Mouse (Mus musculus) erythroblast, embryonic 14.5 days (primary cell): ENCODE data around the gene Becn1. TPM values are rescaled to one million over a fixed set of nuclear protein-coding genes. Genes with fewer than 3 reads are reported as not detected.
A peak's percentile ranks its signal among the peaks of the same experiment; 100 is the strongest.

Experiments used
- H3K27me3 ChIP-seq: 2 replicates; pipeline ENCODE4 v1.6.1; 2012; ENCODE audit warnings: inconsistent platforms; ENCODE audit not compliant: control insufficient read depth
- H3K36me3 ChIP-seq: 2 replicates; pipeline ENCODE4 v1.6.1; 2012; ENCODE audit warnings: mild to moderate bottlenecking, inconsistent platforms; ENCODE audit not compliant: control insufficient read depth
- H3K4me1 ChIP-seq: 2 replicates; pipeline ENCODE4 v1.6.1; 2012; ENCODE audit warnings: inconsistent platforms; ENCODE audit not compliant: control insufficient read depth
- H3K4me3 ChIP-seq: replicated peaks from 2 replicates; pipeline ENCODE3; 2012; ENCODE audit warnings: moderate library complexity, mild to moderate bottlenecking, inconsistent platforms
- H3K9me3 ChIP-seq: 2 replicates; pipeline ENCODE4 v1.6.1; 2012; ENCODE audit warnings: low read length, inconsistent platforms, mixed read lengths; ENCODE audit not compliant: control insufficient read depth
- GATA1 ChIP-seq: IDR thresholded peaks from 2 replicates; pipeline ENCODE4 v1.6.1; 2012; ENCODE audit warnings: low read length, inconsistent platforms, mixed read lengths
- TAL1 ChIP-seq: IDR thresholded peaks from 3 replicates; pipeline ENCODE4 v1.6.1; 2012; ENCODE audit warnings: low read length, inconsistent platforms, mixed read lengths
- polyA plus RNA-seq: library from polyadenylated mRNA; stranded (reverse); fragments of >175 nt; gene quantifications from 2 replicates; pipeline ENCODE4 v1.2.3, GENCODE M21; 2012

Becn1 gene
- polyA plus RNA-seq, 1 experiment: 19.6 TPM

DNA sequence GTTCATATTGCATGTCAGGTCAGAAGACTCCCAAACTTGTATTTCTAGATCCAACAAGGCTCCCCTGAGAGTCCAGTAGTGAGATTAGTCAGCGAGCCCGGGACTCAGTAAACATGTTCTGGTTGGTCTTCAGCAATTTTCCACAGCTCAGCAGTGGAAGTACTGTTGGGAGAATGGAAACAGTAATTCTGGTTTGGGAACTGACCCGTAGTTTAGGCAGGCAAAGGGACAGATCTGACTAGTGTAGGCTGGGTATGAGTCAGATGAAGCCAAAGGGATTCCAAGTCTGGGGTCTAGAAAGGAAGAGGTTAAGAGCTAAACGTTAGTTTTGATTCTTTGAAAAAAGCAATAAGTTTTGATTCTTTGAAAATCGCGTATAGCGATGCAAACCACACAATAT is 49.1 kb downstream of the Becn1 start:
- Histone ChIP-seq H3K4me1 (peaks cover 53% of the 10 kb centered on the region), H3K36me3 (peaks cover 23% of the 10 kb centered on the region), H3K27me3 (peaks cover 15% of the 10 kb centered on the region), H3K4me3 (peak overlapping the region; percentile 70), H3K9me3 (no peaks in the 10 kb centered on the region)
- TF ChIP-seq TAL1: no peak
- no peak for TF ChIP-seq GATA1

DNA sequence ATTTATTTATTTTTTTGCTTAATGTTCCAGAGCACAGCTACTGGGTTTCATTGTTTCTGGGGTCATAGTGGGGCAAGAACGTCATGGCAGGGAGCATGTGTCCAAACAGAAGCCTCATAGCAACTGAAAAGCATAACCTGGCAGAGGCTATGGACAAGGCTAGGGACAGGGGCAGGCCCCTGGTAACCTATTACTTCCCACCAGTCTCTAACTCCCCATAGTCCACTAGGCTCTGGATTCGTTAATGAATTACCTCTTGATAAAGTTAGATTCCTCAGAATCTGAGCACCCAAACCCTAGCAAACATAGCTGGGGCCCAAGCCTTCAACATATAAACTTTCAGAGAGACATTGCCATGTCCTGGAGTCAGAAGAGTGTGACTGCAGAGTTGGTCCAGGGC is 51.1 kb downstream of the Becn1 start:
- H3K27me3 ChIP-seq: peaks cover 34% of the 10 kb centered on the region
- H3K36me3 ChIP-seq: peaks cover 6% of the 10 kb centered on the region
- TF ChIP-seq TAL1: no peak
- no peak for TF ChIP-seq GATA1
- no peak overlapping the region for H3K4me3 ChIP-seq
- peaks cover 10% of the 10 kb centered on the region; the same call in 1 of the 2 replicates for H3K9me3 ChIP-seq
- H3K4me1 ChIP-seq: peaks cover 46% of the 10 kb centered on the region

DNA sequence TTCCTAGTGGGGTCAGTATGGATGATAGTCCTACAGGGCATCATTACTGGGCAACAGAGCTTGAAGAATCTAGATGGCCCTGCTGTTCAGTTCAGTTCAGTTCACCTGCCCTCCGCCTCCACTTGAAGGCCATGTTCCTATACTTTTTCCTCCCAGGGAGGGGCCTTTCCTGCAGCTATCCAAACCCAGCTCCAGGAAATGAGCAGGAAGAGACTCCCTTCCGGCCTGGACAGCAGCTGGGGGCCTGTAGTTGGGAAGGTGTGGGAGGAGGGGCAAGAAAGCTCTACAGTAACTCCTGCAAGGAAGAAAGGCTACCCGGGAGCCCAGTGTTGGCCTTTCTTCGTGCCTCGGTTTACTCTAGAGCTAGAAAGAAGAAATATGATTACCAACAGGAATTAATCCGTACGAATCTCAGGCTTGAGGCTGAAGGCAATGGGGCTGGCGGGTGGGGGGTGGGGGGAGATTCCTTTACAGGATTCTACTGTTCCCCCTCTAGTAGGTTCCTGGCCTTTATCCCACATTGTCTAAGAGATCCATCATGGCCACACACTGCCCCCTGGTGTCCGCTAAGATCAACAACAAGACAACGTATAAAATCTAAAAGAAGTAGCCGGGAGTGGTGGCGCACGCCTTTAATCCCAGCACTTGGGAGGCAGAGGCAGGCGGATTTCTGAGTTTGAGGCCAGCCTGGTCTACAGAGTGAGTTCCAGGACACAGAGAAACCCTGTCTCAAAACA is 53.7 kb downstream of the Becn1 start:
- Histone ChIP-seq H3K4me1 (peaks cover 31% of the 10 kb centered on the region), H3K36me3 (no peaks in the 10 kb centered on the region)

DNA sequence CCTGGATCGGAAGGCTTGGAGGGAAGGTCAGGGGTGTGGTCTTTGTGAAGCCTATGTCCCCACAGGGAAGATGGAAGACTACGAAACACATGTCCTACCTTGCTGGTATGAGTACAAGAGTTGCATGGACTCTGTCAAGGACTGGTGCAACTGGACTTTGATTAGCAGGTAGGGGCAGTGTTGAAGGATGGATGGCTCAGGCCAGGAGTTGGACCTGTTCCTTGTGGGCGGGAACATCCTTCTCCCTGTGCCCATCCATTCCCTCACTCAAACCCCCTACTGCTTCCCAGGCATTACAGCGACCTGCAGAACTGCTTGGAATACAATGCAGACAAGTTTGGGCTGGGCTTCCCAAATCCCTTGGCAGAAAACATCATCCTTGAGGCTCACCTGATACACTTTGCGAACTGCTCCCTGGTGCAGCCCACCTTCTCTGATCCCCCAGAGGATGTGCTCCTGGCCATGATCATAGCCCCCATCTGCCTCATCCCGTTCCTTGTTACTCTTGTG is 54.5 kb downstream of the Becn1 start:
- peaks cover 24% of the 10 kb centered on the region for H3K4me1 ChIP-seq
- H3K27me3 ChIP-seq: peaks cover 68% of the 10 kb centered on the region
- no peak overlapping the region for H3K4me3 ChIP-seq
- no peak for TF ChIP-seq GATA1
- no peak for TF ChIP-seq TAL1
- H3K36me3 ChIP-seq: no peaks in the 10 kb centered on the region
- peaks cover 12% of the 10 kb centered on the region; the same call in 1 of the 2 replicates for H3K9me3 ChIP-seq

More for the DNA sequence above, 53.7 kb downstream of the Becn1 start:
- Histone ChIP-seq H3K9me3 (peaks cover 12% of the 10 kb centered on the region; the same call in 1 of the 2 replicates), H3K4me3 (no peak overlapping the region), H3K27me3 (peaks cover 60% of the 10 kb centered on the region)
- TF ChIP-seq GATA1 (no peak), TAL1 (no peak)

DNA sequence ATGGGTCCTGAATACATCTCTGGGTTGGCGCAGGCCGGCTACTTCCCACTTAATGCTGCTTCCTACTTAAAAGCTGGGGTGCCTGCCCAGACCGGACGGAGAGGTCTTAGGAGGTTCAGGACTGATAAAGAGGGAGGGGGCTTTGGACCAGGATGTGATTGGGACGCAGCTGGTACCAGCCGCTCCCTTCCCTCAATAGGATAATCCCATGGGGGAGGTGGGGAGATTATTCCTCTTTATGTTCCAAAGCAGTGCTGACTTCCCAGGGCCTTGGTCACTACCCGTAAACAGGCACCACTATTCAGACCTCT is 55.4 kb downstream of the Becn1 start:
- TF ChIP-seq TAL1 (no peak), GATA1 (no peak)
- Histone ChIP-seq H3K4me1 (peaks cover 20% of the 10 kb centered on the region), H3K27me3 (peaks cover 77% of the 10 kb centered on the region), H3K36me3 (no peaks in the 10 kb centered on the region), H3K4me3 (peak overlapping the region; percentile 36), H3K9me3 (peaks cover 12% of the 10 kb centered on the region; the same call in 1 of the 2 replicates)

DNA sequence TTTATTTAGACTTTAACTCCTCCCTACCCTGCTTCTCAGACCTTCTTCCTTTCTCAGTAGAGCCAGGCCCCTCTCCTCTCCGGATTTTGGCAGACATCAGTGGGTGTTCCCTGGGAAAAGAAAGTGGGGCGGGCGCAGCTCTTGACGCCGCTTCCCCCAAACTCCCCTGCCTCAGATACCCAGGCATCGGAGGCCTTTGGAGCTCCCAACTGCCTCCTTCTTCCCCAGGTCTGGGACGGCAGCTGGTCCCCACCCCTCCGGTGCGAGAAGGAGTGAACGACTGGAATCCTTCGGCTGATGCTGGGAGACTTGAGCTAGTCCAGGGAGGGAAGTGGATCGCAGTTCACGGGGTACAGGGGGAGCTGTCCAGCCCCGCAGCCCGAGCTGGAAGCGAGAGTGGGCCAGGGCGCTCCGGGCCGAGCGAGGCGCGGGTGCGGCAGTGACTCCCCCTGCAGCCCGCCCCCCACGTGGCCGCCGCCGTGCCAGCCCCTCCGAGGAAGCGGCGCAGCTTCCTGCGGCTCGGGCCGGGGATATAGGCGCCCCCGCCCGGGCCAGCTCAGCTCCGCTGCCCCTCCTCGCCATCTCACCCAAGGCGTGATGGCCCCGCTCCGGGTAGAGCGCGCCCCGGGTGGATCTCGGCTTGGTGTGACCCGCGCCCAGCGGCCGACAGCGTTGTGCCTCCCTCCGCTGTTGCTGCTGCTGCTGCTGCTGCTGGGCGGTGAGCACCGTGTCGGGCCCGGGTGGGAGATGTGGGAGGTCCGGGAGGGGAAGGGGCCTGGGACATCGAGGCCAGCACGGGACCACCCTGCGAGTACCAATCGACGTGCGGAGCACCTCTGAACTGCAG is 56.0 kb downstream of the Becn1 start, which contains the start of gene Ramp2:
TSS of gene Ramp2 (plus strand) at position 174 of the 847 bp plus-strand sequence.
- Histone ChIP-seq H3K27me3 (peaks cover 75% of the 10 kb centered on the region), H3K4me3 (peak within 1 kb of the TSS; percentile 36), H3K4me1 (peaks cover 17% of the 10 kb centered on the region), H3K36me3 (no peaks in the 10 kb centered on the region), H3K9me3 (peaks cover 12% of the 10 kb centered on the region; the same call in 1 of the 2 replicates)
- TF ChIP-seq GATA1 (no peak), TAL1 (no peak)

DNA sequence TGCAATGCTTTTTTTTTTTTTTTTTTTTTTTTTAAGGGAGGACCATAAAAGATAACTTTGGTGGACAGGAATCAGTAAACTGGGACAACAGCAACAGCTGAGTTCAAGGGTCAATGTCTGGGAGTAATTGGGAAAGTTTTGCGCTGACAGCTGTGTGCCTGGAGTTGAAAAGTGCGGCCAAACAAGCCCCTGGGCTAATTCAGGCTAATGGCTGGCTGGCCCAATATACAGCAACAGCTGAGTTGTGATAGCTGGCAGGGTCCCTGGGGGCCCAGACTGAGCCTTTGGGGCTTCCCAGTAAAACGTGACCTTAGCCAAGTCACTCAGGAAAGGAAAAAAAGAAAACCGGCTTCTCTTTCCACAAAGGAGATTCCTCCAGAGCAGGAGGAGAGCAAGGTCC is 57.0 kb downstream of the Becn1 start:
- Histone ChIP-seq H3K4me3 (no peak overlapping the region), H3K36me3 (no peaks in the 10 kb centered on the region), H3K27me3 (peaks cover 76% of the 10 kb centered on the region), H3K4me1 (peaks cover 17% of the 10 kb centered on the region), H3K9me3 (peaks cover 12% of the 10 kb centered on the region; the same call in 1 of the 2 replicates)
- TF ChIP-seq TAL1 (no peak), GATA1 (no peak)

DNA sequence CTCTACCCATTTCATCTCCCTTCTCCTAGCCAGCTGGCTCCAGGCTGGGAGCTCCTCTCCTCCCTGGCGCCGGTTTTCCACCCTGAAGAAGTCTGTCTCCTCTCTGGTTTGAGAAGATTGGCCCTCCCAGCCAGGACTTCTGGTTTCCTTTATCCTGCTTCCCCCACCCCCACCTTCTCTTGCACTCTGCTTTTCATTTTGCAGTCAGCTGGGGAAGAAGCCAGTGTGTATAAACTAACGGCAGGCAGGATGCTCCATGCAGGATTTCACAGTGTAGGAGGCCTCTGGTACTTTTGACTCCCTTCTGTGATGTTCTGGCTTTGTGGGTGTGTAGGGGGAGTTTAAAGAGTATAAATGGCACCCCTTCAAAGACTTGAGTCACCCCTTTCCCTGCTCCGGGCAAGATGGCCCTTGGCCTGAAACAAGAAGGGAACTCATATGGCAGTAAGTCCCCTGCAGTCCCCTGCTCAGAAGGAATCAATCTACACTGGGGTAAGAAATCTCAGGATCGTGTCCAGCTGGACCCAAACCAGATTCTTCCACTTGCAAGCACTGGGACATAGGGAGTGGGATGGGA is 63.9 kb downstream of the Becn1 start:
- Histone ChIP-seq H3K36me3 (no peaks in the 10 kb centered on the region), H3K9me3 (peaks cover 4% of the 10 kb centered on the region; the same call in 1 of the 2 replicates), H3K4me1 (no peaks in the 10 kb centered on the region), H3K27me3 (peaks cover 48% of the 10 kb centered on the region), H3K4me3 (no peak overlapping the region)
- TF ChIP-seq TAL1: no peak

DNA sequence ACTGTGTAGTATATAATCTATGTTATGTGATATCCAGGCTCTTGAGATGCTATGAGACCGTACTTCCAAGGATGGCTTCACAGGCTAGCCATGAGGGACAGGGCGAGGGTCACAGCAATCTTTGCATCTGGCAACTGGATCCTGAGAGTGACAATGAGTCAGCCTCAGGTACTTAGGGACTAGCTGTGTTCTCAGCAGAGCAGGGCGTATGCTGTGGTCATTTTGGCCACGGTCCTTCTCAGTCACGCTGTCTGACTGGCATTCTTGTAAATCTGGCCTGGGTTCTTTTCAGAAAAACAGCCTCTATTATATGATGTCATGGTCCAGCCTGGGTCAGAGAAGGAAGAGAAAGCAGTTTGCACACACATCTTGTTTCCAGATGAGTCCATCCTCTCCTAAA is 65.3 kb downstream of the Becn1 start:
- TF ChIP-seq TAL1 (no peak), GATA1 (no peak)
- Histone ChIP-seq H3K27me3 (peaks cover 48% of the 10 kb centered on the region), H3K4me1 (no peaks in the 10 kb centered on the region), H3K4me3 (no peak overlapping the region), H3K9me3 (peaks cover 4% of the 10 kb centered on the region; the same call in 1 of the 2 replicates), H3K36me3 (no peaks in the 10 kb centered on the region)

Other genes with a start within 250 kb of the Becn1 start
- 0.05 and 0.14 TPM in 2 replicates for gene Naglu, start 232.3 kb downstream of the Becn1 start, polyA plus RNA-seq
- gene Hsd17b1, start 223.9 kb downstream of the Becn1 start, polyA plus RNA-seq: 0.04 and 0.06 TPM in 2 replicates
- 0.65 and 0.87 TPM in 2 replicates for gene Coasy, start 219.7 kb downstream of the Becn1 start, polyA plus RNA-seq
- 1.4 and 1.7 TPM in 2 replicates for gene Mlx, start 215.0 kb downstream of the Becn1 start, polyA plus RNA-seq
- gene Psmc3ip, start 206.8 kb downstream of the Becn1 start, polyA plus RNA-seq: 3.9 and 5.2 TPM in 2 replicates
- 1.6 and 1.7 TPM in 2 replicates for gene Retreg3, start 182.4 kb downstream of the Becn1 start, polyA plus RNA-seq
- gene Tubg1, start 182.3 kb downstream of the Becn1 start, polyA plus RNA-seq: 22.0 and 23.7 TPM in 2 replicates
- not detected in 2 replicates for gene Tubg2, start 146.4 kb downstream of the Becn1 start, polyA plus RNA-seq
- gene Cntnap1, start 131.8 kb downstream of the Becn1 start, polyA plus RNA-seq: 0.01 TPM in 1 of 2 replicates, not detected in the other
- 0.15 and 0.21 TPM in 2 replicates for gene Plekhh3, start 130.9 kb downstream of the Becn1 start, polyA plus RNA-seq
- 0.02 TPM in 1 of 2 replicates, not detected in the other for gene Ccr10, start 126.8 kb downstream of the Becn1 start, polyA plus RNA-seq
- gene Ezh1, start 75.8 kb downstream of the Becn1 start, polyA plus RNA-seq: 0.71 and 0.74 TPM in 2 replicates
- 0.07 and 0.09 TPM in 2 replicates for gene Ramp2, start 56.3 kb downstream of the Becn1 start, polyA plus RNA-seq
- gene Vps25, start 48.6 kb downstream of the Becn1 start, polyA plus RNA-seq: 16.1 and 19.2 TPM in 2 replicates
- gene Wnk4, start 41.7 kb downstream of the Becn1 start, polyA plus RNA-seq: 14.8 and 19.5 TPM in 2 replicates
- gene Cntd1, start 23.3 kb downstream of the Becn1 start, polyA plus RNA-seq: 0.02 TPM in 1 of 2 replicates, not detected in the other
- 2.2 and 4.5 TPM in 2 replicates for gene Coa3, start 23.2 kb downstream of the Becn1 start, polyA plus RNA-seq
- 22.5 and 26.2 TPM in 2 replicates for gene Psme3, start 13.9 kb upstream of the Becn1 start, polyA plus RNA-seq
- 1.9 and 2.8 TPM in 2 replicates for gene Aoc2, start 22.8 kb upstream of the Becn1 start, polyA plus RNA-seq
- 0.02 and 0.06 TPM in 2 replicates for gene Aoc3, start 28.3 kb upstream of the Becn1 start, polyA plus RNA-seq
- gene G6pc, start 65.3 kb upstream of the Becn1 start, polyA plus RNA-seq: not detected in 2 replicates
- 2.9 and 3.7 TPM in 2 replicates for gene Aarsd1, start 115.3 kb upstream of the Becn1 start, polyA plus RNA-seq
- 3.6 and 3.7 TPM in 2 replicates for gene Gm27029, start 122.5 kb upstream of the Becn1 start, polyA plus RNA-seq
- 0.20 and 0.24 TPM in 2 replicates for gene Rundc1, start 122.8 kb upstream of the Becn1 start, polyA plus RNA-seq
- not detected in 2 replicates for gene Ptges3l, start 123.0 kb upstream of the Becn1 start, polyA plus RNA-seq
- 28.9 and 48.8 TPM in 2 replicates for gene Rpl27, start 140.0 kb upstream of the Becn1 start, polyA plus RNA-seq
- gene Ifi35, start 146.1 kb upstream of the Becn1 start, polyA plus RNA-seq: 1.6 and 2.1 TPM in 2 replicates
- 0.09 and 0.16 TPM in 2 replicates for gene Rnd2, start 162.7 kb upstream of the Becn1 start, polyA plus RNA-seq
- 0.69 and 0.80 TPM in 2 replicates for gene Vat1, start 163.9 kb upstream of the Becn1 start, polyA plus RNA-seq
- 0.40 and 0.44 TPM in 2 replicates for gene Brca1, start 249.7 kb upstream of the Becn1 start, polyA plus RNA-seq
- 2.0 and 5.3 TPM in 2 replicates for gene Nbr1, start 249.9 kb upstream of the Becn1 start, polyA plus RNA-seq